Mouse (Mus musculus): ENCODE results near the gene St7. TPM values are rescaled to one million over a fixed set of nuclear protein-coding genes. Genes with fewer than 3 reads are reported as not detected.
A peak's percentile ranks its signal among the peaks of the same experiment; 100 is the strongest.

St7 gene
- polyA plus RNA-seq, 1 experiment, result 23.8 TPM

- DNase-seq, result no peak
- no peak for TF ChIP-seq POLR2A (IDR thresholded peaks at IDR 0.05; ENCODE audit: borderline replicate concordance, insufficient read depth, low read length)
- no peak for TF ChIP-seq CTCF (IDR thresholded peaks at IDR 0.05; ENCODE audit: borderline replicate concordance, insufficient read depth, low read depth, low read length)
- WGBS, result 90% methylated on average over 5 of the region's 5 CpGs
These were observed 161.0 kb downstream of the St7 start for GRCm38 (mm10) chr6:17853587-17854274.

GRCm38 (mm10) chr6:17855616-17856015 lies 162.9 kb downstream of the St7 start:
- DNase-seq, result no peak
- TF ChIP-seq POLR2A (IDR thresholded peaks at IDR 0.05; ENCODE audit: borderline replicate concordance, insufficient read depth, low read length) (no peak), CTCF (IDR thresholded peaks at IDR 0.05; ENCODE audit: borderline replicate concordance, insufficient read depth, low read depth, low read length) (no peak)
- Histone ChIP-seq H3K27ac (ENCODE audit: insufficient read depth, low read length) (no peak overlapping the region), H3K27me3 (ENCODE audit: control insufficient read depth, insufficient read depth, low read length) (no peaks in the 10 kb centered on the region), H3K4me1 (ENCODE audit: control insufficient read depth, insufficient read depth, low read length) (no peaks in the 10 kb centered on the region), H3K4me3 (replicated peaks; ENCODE audit: insufficient read depth, low read depth, low read length) (no peak overlapping the region)
- WGBS, result 97% methylated on average over 2 of the region's 2 CpGs

More at GRCm38 (mm10) chr6:17853587-17854274, 161.0 kb downstream of the St7 start:
- Histone ChIP-seq H3K4me3 (replicated peaks; ENCODE audit: insufficient read depth, low read depth, low read length) (no peak overlapping the region), H3K4me1 (ENCODE audit: control insufficient read depth, insufficient read depth, low read length) (no peaks in the 10 kb centered on the region), H3K27ac (ENCODE audit: insufficient read depth, low read length) (no peak overlapping the region), H3K27me3 (ENCODE audit: control insufficient read depth, insufficient read depth, low read length) (no peaks in the 10 kb centered on the region)

- Histone ChIP-seq H3K4me3 (replicated peaks; ENCODE audit: insufficient read depth, low read depth, low read length) (no peak overlapping the region), H3K27ac (ENCODE audit: insufficient read depth, low read length) (no peak overlapping the region), H3K27me3 (ENCODE audit: control insufficient read depth, insufficient read depth, low read length) (no peaks in the 10 kb centered on the region), H3K4me1 (ENCODE audit: control insufficient read depth, insufficient read depth, low read length) (no peaks in the 10 kb centered on the region)
- TF ChIP-seq CTCF (IDR thresholded peaks at IDR 0.05; ENCODE audit: borderline replicate concordance, insufficient read depth, low read depth, low read length), result no peak
- no peak for TF ChIP-seq POLR2A (IDR thresholded peaks at IDR 0.05; ENCODE audit: borderline replicate concordance, insufficient read depth, low read length)
- no peak for DNase-seq
- 97% methylated on average over 1 of the region's 1 CpGs for WGBS
These were observed 166.8 kb downstream of the St7 start for GRCm38 (mm10) chr6:17859564-17859963.

- no peak overlapping the region for H3K27ac ChIP-seq (ENCODE audit: insufficient read depth, low read length)
- no peak for TF ChIP-seq CTCF (IDR thresholded peaks at IDR 0.05; ENCODE audit: borderline replicate concordance, insufficient read depth, low read depth, low read length)
- no peak for TF ChIP-seq POLR2A (IDR thresholded peaks at IDR 0.05; ENCODE audit: borderline replicate concordance, insufficient read depth, low read length)
- DNase-seq, result no peak
- no peaks in the 10 kb centered on the region for H3K27me3 ChIP-seq (ENCODE audit: control insufficient read depth, insufficient read depth, low read length)
- no peak overlapping the region for H3K4me3 ChIP-seq (replicated peaks; ENCODE audit: insufficient read depth, low read depth, low read length)
- WGBS, result 98% methylated on average over 1 of the region's 1 CpGs
- H3K4me1 ChIP-seq (ENCODE audit: control insufficient read depth, insufficient read depth, low read length), result no peaks in the 10 kb centered on the region
These were observed 167.7 kb downstream of the St7 start for GRCm38 (mm10) chr6:17860463-17860862.

GRCm38 (mm10) chr6:17867796-17868195 lies 175.1 kb downstream of the St7 start:
- no peak for DNase-seq
- Histone ChIP-seq H3K4me3 (replicated peaks; ENCODE audit: insufficient read depth, low read depth, low read length) (no peak overlapping the region), H3K27me3 (ENCODE audit: control insufficient read depth, insufficient read depth, low read length) (no peaks in the 10 kb centered on the region), H3K4me1 (ENCODE audit: control insufficient read depth, insufficient read depth, low read length) (peaks cover 2% of the 10 kb centered on the region; the same call in 1 of the 2 replicates), H3K27ac (ENCODE audit: insufficient read depth, low read length) (no peak overlapping the region)
- TF ChIP-seq POLR2A (IDR thresholded peaks at IDR 0.05; ENCODE audit: borderline replicate concordance, insufficient read depth, low read length) (no peak), CTCF (IDR thresholded peaks at IDR 0.05; ENCODE audit: borderline replicate concordance, insufficient read depth, low read depth, low read length) (no peak)
- 64% methylated on average over 1 of the region's 1 CpGs for WGBS

GRCm38 (mm10) chr6:17871831-17872372 lies 179.2 kb downstream of the St7 start:
- WGBS, result 66% methylated on average over 3 of the region's 3 CpGs

GRCm38 (mm10) chr6:17875606-17876005 lies 182.9 kb downstream of the St7 start:
- TF ChIP-seq POLR2A (IDR thresholded peaks at IDR 0.05; ENCODE audit: borderline replicate concordance, insufficient read depth, low read length) (no peak), CTCF (IDR thresholded peaks at IDR 0.05; ENCODE audit: borderline replicate concordance, insufficient read depth, low read depth, low read length) (no peak)
- H3K4me3 ChIP-seq (replicated peaks; ENCODE audit: insufficient read depth, low read depth, low read length), result no peak overlapping the region
- no peak for DNase-seq
- H3K27ac ChIP-seq (ENCODE audit: insufficient read depth, low read length), result no peak overlapping the region
- 75% methylated on average over 7 of the region's 7 CpGs for WGBS
- no peaks in the 10 kb centered on the region for H3K27me3 ChIP-seq (ENCODE audit: control insufficient read depth, insufficient read depth, low read length)
- peaks cover 2% of the 10 kb centered on the region; the same call in 1 of the 2 replicates for H3K4me1 ChIP-seq (ENCODE audit: control insufficient read depth, insufficient read depth, low read length)

More at GRCm38 (mm10) chr6:17871831-17872372, 179.2 kb downstream of the St7 start:
- H3K4me3 ChIP-seq (replicated peaks; ENCODE audit: insufficient read depth, low read depth, low read length), result no peak overlapping the region
- H3K27me3 ChIP-seq (ENCODE audit: control insufficient read depth, insufficient read depth, low read length), result no peaks in the 10 kb centered on the region
- no peak overlapping the region for H3K27ac ChIP-seq (ENCODE audit: insufficient read depth, low read length)
- peak in 1 of 2 experiments; percentile 18 for DNase-seq
- no peak for TF ChIP-seq CTCF (IDR thresholded peaks at IDR 0.05; ENCODE audit: borderline replicate concordance, insufficient read depth, low read depth, low read length)
- TF ChIP-seq POLR2A (IDR thresholded peaks at IDR 0.05; ENCODE audit: borderline replicate concordance, insufficient read depth, low read length), result no peak
- peaks cover 2% of the 10 kb centered on the region; the same call in 1 of the 2 replicates for H3K4me1 ChIP-seq (ENCODE audit: control insufficient read depth, insufficient read depth, low read length)
